Mouse (Mus musculus): ENCODE measurements at regions not wholly inside any gene's neighbourhood (a gene's known extent, or its start where the extent isn't known, plus 50 kb on each side); places are given as distances from the start of the nearest gene placed in this dataset.
"Not testable (repeated sequence)": the region's sequence is repeated elsewhere in the genome, so short reads cannot be mapped to it uniquely, and the experiment has no call there.

GRCm38 (mm10) chr16:76527106-76527949 lies 153.7 kb upstream of the Nrip1 start:
- no peak for DNase-seq (ENCODE audit: low spot score in 2 of 2)

GRCm38 (mm10) chr16:76525563-76525962 lies 151.9 kb upstream of the Nrip1 start:
- no peak for DNase-seq (ENCODE audit: low spot score in 2 of 2)

- DNase-seq (ENCODE audit: low spot score in 2 of 2) = no peak
Observed at GRCm38 (mm10) chr16:76524921-76525320, 151.3 kb upstream of the Nrip1 start.

- no peak for DNase-seq (ENCODE audit: low spot score in 2 of 2)
Observed at GRCm38 (mm10) chr16:76521142-76521541, 147.5 kb upstream of the Nrip1 start.

- no peak for DNase-seq (ENCODE audit: low spot score in 2 of 2)
Observed at GRCm38 (mm10) chr16:76520643-76520993, 147.0 kb upstream of the Nrip1 start.

GRCm38 (mm10) chr16:76519911-76520642 lies 146.4 kb upstream of the Nrip1 start:
- DNase-seq (ENCODE audit: low spot score in 2 of 2) = no peak

GRCm38 (mm10) chr16:76510861-76511260 lies 137.2 kb upstream of the Nrip1 start:
- DNase-seq (ENCODE audit: low spot score in 2 of 2) = no peak

- DNase-seq (ENCODE audit: low spot score in 2 of 2) = no peak
Observed at GRCm38 (mm10) chr16:76509109-76509650, 135.6 kb upstream of the Nrip1 start.

GRCm38 (mm10) chr16:76507191-76507746 lies 133.6 kb upstream of the Nrip1 start:
- DNase-seq (ENCODE audit: low spot score in 2 of 2) = no peak

GRCm38 (mm10) chr16:76506240-76506639 lies 132.6 kb upstream of the Nrip1 start:
- no peak for DNase-seq (ENCODE audit: low spot score in 2 of 2)

GRCm38 (mm10) chr16:76499686-76500400 lies 126.2 kb upstream of the Nrip1 start:
- DNase-seq (ENCODE audit: low spot score in 2 of 2) = no peak

- no peak for DNase-seq (ENCODE audit: low spot score in 2 of 2)
Observed at GRCm38 (mm10) chr16:76498233-76498632, 124.6 kb upstream of the Nrip1 start.

- DNase-seq (ENCODE audit: low spot score in 2 of 2) = no peak
Observed at GRCm38 (mm10) chr16:76497041-76497808, 123.6 kb upstream of the Nrip1 start.

- no peak for DNase-seq (ENCODE audit: low spot score in 2 of 2)
Observed at GRCm38 (mm10) chr16:76483419-76483818, 109.8 kb upstream of the Nrip1 start.

- no peak for DNase-seq (ENCODE audit: low spot score in 2 of 2)
Observed at GRCm38 (mm10) chr16:76481966-76482365, 108.3 kb upstream of the Nrip1 start.

GRCm38 (mm10) chr16:76477474-76477873 lies 103.8 kb upstream of the Nrip1 start:
- no peak for DNase-seq (ENCODE audit: low spot score in 2 of 2)

GRCm38 (mm10) chr16:76474481-76474880 lies 100.9 kb upstream of the Nrip1 start:
- DNase-seq (ENCODE audit: low spot score in 2 of 2) = no peak

- no peak for DNase-seq (ENCODE audit: low spot score in 2 of 2)
Observed at GRCm38 (mm10) chr16:76472386-76472785, 98.8 kb upstream of the Nrip1 start.

- no peak for DNase-seq (ENCODE audit: low spot score in 2 of 2)
Observed at GRCm38 (mm10) chr16:76471081-76471480, 97.5 kb upstream of the Nrip1 start.

GRCm38 (mm10) chr16:76459521-76459920 lies 85.9 kb upstream of the Nrip1 start:
- no peak for DNase-seq (ENCODE audit: low spot score in 2 of 2)

GRCm38 (mm10) chr16:76456300-76456599 lies 82.6 kb upstream of the Nrip1 start:
- not testable (repeated sequence) for DNase-seq (ENCODE audit: low spot score in 2 of 2)
